Mouse (Mus musculus) ovary, adult 18-20 months (tissue): ENCODE results near the gene Cacna1s.

Source experiments
- DNase-seq: peaks from one replicate; pipeline ENCODE4 v3.0.0; 2022; ENCODE audit warnings: low spot score, mixed read lengths

The Cacna1s gene

DNA sequence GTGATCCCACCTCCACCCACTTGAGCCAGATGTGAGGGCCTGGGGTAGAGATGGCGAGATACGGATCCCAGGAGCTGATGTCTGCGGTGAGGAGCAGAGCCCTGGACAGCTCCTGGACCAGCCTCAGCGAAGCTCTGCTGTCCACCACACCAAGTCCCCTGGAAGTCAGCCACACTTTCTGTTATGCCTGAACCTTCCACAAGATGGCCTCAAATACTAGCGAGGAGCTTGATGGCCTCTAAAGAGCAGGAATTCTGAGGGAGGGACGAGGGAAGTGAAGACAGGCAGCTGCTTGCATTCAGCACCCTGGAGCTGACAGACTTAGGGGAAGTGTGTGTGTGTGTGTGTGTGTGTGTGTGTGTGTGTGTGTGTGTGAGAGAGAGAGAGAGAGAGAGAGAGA, 1.1 kb upstream of the Cacna1s start:
- DNase-seq: peak; percentile 40

DNA sequence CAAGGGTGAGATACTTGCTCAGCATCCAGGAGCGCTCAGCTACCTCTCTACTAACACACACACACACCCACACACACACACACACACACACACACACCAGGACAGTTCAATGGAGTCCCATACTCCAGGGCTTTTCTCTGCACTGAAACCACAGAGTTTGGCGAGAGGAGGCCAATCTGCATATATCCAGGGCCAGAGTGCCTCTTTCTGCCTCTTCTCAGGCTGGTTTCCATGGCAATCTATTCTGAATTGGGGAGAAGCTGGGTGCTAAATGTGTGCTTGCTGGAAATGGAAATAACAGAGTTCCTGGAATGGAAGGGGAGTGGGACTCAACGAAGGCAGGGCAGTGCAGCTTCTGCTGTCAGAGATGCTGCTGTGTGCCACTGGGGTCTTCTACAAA, 3.2 kb downstream of the Cacna1s start:
- DNase-seq: no peak

DNA sequence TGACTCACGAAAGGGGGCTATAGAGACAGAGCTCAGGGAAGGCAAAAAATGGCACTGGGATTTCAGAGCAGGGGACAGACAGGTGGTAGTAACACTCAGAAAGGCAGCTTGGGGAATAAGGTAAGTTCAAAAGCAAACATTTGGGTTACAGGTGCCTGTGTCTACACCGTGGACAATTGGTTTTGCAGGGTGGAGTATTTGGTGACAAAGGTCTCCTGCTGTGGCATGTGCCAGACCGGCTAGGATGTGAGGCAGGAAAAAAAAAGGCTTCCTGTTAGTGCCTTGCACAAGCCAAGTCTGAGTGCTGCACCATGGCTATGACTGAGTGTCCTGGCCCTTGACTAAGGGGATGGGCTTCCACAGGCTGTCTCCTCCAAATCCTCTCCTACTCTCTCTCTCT, 6.0 kb downstream of the Cacna1s start:
- no peak for DNase-seq

- DNase-seq: no peak
Observed at GRCm38 (mm10) chr1:136061041-136061789, 8.7 kb downstream of the Cacna1s start.

DNA sequence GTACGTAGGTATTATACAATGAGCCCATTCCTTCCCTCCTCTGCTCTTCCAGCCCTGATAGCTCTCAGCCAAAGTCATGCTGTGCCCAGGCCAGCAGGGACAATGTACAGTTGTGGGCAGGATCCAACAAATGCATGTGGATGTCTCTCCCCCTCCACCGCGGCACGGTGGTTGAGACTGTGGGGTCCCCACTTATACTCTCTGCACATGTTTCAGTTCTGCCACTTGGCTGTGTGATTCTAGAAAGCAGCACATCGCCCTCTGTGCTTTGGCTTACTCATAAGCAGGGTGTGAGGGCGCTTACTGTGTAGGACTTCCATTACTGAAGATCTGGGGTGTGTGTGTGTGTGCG, 9.2 kb downstream of the Cacna1s start:
- DNase-seq: no peak

- no peak for DNase-seq
Observed at GRCm38 (mm10) chr1:136063991-136064390, 11.4 kb downstream of the Cacna1s start.

DNA sequence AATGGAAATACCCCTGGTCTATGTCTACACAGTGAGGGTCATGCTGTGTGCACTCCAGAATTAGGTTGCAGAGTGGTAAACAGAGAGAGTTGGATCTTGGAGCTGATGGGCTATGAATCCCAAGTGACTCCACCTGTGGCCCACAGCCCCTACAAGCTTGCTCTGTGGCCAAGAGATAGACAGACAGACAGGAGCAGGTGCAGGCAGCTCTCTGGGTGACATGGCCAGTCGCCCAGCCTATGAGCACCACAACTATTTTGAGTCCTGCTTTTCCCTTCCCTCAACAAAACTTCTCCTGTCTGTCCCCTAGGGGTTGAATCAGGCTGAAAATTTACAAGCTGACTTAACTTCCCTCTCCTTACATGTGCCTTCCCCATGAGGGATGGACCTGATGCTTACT, 14.1 kb downstream of the Cacna1s start:
- DNase-seq: no peak

DNA sequence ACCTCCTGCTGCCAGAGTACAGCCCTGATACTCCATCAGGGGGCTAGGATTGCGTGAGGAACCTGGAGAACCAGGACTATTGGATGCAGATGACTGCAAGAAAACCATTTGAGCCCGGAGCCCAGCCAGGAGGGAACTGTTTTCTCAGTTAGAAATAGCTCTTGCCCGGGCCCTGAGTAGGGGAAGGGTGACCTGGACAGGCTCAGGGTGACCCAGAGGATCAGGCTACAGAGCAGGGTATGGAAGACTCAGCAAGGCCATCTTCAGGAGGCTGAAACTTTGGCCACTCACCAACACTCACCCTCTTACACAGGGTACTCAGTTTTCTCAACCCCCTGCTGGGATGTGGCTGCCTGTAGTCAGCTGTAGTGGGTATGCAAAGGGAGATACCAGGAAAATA, 15.0 kb downstream of the Cacna1s start:
- DNase-seq: no peak

DNA sequence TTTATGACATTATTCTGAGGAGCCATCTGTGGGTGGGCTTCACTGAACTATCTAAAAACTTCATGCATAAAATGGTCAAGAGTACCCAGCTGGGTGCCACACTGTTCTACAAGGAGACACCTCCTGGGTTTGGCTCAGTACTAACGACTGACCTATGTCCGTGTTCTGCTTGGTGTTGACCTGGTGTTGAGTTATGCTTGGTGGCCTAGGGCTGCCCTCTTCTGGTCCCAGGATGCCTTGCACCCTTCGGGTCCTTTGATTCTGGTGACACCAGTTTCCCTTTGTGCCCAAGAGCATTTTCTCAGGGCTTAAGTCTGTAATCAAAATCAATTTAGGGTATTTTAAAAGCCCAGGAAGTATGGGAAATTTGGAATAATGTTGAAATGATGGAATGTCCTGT, 23.5 kb downstream of the Cacna1s start:
- DNase-seq: no peak

GRCm38 (mm10) chr1:136077656-136078055, 25.1 kb downstream of the Cacna1s start:
- DNase-seq: no peak

DNA sequence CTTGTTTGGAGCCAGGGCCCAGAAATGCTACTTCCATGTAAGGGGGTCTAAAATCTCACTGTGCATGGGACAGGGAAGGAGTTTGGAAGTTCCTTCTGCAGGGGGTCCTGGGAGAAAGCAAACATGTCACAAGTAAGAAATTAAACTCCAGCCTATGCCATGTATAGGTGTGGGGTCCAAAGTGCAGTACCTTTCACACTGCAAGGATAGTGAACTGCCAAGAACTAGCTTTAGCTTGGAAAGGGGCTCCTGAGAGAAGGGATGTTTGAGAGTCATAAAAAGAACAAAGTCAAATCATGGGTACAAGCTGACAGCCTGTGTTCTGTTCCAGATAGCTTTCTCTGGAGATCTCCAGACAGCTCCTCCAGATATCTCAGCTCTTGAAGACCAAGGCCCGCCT, 28.6 kb downstream of the Cacna1s start:
- no peak for DNase-seq

DNA sequence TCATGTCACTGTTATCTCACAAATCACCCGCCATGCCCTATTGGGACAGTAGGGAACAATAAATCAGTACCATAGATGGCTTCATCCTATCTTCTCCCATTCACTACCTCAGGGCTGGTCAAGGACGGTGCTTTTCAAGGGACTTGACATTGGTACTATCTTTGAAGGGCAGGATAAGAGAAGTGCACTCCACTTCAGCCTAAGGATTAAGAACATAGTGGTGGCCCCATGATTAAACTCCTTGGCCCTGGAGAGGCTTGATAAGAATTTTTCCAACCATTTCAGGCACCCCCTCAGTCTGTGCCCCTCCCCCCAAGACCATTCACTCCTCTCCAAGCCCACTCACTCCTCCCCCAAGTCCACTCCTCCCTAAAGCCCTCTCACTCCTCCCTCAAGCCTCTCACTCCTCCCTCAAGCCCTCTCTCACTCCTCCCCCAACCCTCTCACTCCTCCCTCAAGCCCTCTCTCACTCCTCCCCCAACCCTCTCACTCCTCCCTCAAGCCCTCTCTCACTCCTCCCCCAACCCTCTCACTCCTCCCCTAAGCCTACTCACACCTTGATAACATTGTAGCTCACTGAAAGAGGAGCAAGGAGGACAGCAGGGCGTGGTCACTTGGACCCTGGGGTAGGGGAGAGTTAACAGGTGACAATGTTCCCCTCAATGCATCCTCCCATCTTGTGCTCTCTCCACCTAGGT, 33.6 kb downstream of the Cacna1s start:
- peak; percentile 16 for DNase-seq

DNA sequence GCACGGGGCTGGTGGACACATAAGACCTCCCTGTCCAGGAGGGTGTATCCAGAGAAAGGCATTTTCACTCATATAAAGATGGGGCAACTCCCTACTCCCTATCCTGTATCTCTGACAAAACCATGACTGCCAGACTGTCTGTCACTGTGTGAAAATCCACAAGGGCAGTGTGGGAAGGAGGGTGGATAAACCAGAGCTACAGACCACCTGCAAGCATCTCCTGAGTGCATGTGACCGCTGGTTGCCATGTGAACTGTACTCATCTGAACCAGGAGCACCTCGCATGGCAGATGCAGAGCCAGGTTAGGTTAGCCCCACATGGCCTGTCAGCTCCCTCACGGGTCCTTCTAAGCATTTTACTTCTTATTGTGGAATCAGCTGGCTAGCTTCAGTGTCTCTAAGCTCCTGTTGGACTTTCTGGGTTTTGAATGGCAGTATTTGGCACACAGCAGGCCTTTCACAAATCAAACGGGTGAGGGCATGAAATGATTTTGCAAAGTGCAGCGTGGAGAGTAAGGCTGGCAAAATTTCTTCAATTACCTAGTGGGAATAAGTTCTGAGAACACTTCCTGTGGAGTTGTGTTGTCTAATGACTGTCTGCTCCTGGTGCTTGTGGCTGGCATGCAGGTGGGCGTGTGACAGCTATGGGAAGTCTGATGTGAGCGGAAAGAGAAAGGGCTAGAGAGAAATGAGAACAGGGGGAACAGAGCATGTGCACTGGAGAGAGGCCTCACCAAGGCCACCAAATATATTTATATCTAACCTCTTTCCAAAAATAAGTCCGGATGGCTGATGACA, 37.0 kb downstream of the Cacna1s start:
- no peak for DNase-seq

- DNase-seq: no peak
Observed at GRCm38 (mm10) chr1:136093726-136094125, 41.2 kb downstream of the Cacna1s start.

DNA sequence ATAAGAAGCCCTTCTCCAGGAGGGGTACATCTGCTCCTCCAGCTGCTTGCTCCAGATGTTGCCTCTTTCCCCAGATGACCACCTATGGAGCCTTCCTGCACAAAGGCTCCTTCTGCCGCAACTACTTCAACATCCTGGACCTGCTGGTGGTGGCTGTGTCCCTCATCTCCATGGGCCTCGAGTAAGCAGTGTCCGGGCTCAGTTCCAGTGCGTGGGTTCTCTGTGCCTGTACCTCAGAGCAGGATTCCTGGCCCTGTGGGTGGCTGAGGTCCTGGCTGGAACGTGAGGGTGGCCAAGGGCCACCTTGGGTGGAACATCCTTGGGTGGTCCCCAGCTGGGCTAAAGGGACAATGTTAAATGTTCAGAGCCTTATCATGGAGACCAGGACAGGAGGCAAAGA, 42.3 kb downstream of the Cacna1s start:
- no peak for DNase-seq

DNA sequence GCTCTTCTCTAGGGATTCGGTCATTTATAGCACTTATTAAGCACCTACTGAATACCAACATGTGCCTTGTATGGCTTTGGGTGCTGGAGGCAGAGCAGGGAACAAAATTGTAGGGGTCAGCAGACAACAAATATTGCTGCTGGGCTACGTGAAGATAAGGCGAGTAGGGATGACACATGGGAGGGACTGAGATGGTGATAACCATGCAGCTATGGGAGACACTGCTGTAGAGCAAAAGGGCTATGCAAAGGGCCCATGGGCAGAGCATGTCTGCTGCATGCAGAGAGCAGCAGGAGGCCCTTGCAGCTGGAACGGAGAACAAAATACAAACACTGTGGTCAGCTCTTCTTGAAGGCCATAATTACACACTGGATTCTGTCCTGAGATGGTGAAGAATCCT, 49.5 kb downstream of the Cacna1s start:
- DNase-seq: no peak

DNA sequence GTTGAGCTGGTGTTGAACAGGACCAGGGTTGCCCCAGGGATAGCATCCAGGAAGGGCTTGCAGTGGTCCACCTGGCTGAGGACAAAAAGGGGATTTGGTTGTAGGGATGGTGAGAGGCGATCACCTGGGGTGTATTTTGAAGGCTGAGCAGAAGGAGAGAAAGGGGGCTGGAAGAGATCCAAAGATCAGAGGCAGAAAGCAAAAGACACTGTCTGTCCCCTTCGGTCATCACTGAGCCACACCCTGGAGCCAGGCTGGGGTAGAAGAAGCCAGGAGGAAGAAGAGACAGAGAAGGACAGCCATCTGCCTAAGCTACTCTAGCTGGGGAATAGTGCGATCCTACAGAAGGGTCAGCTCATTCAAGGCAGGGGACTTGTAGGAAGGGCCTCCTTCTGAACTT, 50.0 kb downstream of the Cacna1s start:
- DNase-seq: no peak

DNA sequence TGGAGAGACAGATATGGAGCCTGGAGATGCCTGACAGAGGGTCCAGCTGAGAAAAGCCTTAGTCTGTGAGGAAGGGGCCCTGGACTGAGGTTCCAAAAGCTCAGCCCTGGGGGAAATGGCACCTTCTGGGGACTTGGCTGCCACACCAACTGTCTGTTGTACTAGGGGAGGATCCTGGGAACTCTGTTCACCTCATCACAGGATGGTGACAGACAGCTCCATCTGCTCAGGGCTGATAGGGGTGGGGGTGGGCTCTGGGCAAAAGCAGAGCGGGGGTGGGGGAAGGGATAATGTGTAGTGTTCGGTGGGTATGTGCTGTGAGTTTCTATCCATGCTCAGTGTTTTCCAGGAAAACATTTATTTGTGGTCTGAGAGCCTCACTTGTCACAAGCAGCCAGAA, 50.4 kb downstream of the Cacna1s start:
- no peak for DNase-seq

GRCm38 (mm10) chr1:136103696-136104095, 51.1 kb downstream of the Cacna1s start:
- no peak for DNase-seq

- no peak for DNase-seq
Observed at GRCm38 (mm10) chr1:136104741-136105140, 52.2 kb downstream of the Cacna1s start.

GRCm38 (mm10) chr1:136109464-136109863, 56.9 kb downstream of the Cacna1s start:
- no peak for DNase-seq

GRCm38 (mm10) chr1:136116183-136116582, 63.6 kb downstream of the Cacna1s start:
- no peak for DNase-seq

- DNase-seq: no peak
Observed at GRCm38 (mm10) chr1:136117069-136117468, 64.5 kb downstream of the Cacna1s start.
